Mouse (Mus musculus) megakaryocyte progenitor cell, adult 5-6 weeks (primary cell): ENCODE results near the gene Lrp6. TPM values are rescaled to one million over a fixed set of nuclear protein-coding genes. Genes with fewer than 3 reads are reported as not detected.

ENCODE experiments used
- ATAC-seq: replicated peaks from 2 replicates; pipeline ENCODE4 v1.8.0; 2016; ENCODE audit warnings: mild to moderate bottlenecking, moderate TSS enrichment, inconsistent platforms; ENCODE audit not compliant: poor library complexity
- total RNA-seq, 2 experiments: library from RNA; stranded (forward) in 1 of 2; stranded (reverse) in 1 of 2; fragments of 157-497, 149-512 nt in 1 of 2; fragments of 200-1000 nt in 1 of 2; gene quantifications; 2 replicates each; pipeline versions ENCODE4 v1.2.3 to v1.2.4; 2015 to 2017

Gene Lrp6
- total RNA-seq, 2 experiments from 2014 or later = 32.4 to 33.8 TPM

- no peak for ATAC-seq
Measured at GRCm38 (mm10) chr6:134441716-134442115, 125.0 kb downstream of the Lrp6 start.

- no peak for ATAC-seq
Measured at GRCm38 (mm10) chr6:134440023-134440422, 126.7 kb downstream of the Lrp6 start.

- ATAC-seq = no peak
Measured at GRCm38 (mm10) chr6:134439401-134440021, 127.3 kb downstream of the Lrp6 start.

- ATAC-seq = no peak
Measured at GRCm38 (mm10) chr6:134436955-134437354, 129.8 kb downstream of the Lrp6 start.

GRCm38 (mm10) chr6:134434866-134435390, 131.8 kb downstream of the Lrp6 start:
- ATAC-seq = no peak

GRCm38 (mm10) chr6:134434044-134434443, 132.7 kb downstream of the Lrp6 start:
- ATAC-seq = no peak

- ATAC-seq = no peak
Measured at GRCm38 (mm10) chr6:134433281-134433680, 133.5 kb downstream of the Lrp6 start.

GRCm38 (mm10) chr6:134431583-134431982, 135.2 kb downstream of the Lrp6 start:
- no peak for ATAC-seq

- no peak for ATAC-seq
Measured at GRCm38 (mm10) chr6:134430161-134430799, 136.5 kb downstream of the Lrp6 start.

- ATAC-seq = no peak
Measured at GRCm38 (mm10) chr6:134428455-134428854, 138.3 kb downstream of the Lrp6 start.

- no peak for ATAC-seq
Measured at GRCm38 (mm10) chr6:134427165-134427564, 139.6 kb downstream of the Lrp6 start.

GRCm38 (mm10) chr6:134425216-134425717, 141.5 kb downstream of the Lrp6 start:
- ATAC-seq = peak; percentile 93

- no peak for ATAC-seq
Measured at GRCm38 (mm10) chr6:134421921-134422320, 144.8 kb downstream of the Lrp6 start.

- no peak for ATAC-seq
Measured at GRCm38 (mm10) chr6:134420375-134420774, 146.4 kb downstream of the Lrp6 start.

- peak; percentile 46 for ATAC-seq
Measured at GRCm38 (mm10) chr6:134417886-134418285, 148.9 kb downstream of the Lrp6 start.

GRCm38 (mm10) chr6:134416556-134417105, 150.1 kb downstream of the Lrp6 start:
- ATAC-seq = no peak

GRCm38 (mm10) chr6:134414532-134414883, 152.3 kb downstream of the Lrp6 start:
- ATAC-seq = no peak

GRCm38 (mm10) chr6:134413706-134414531, 152.8 kb downstream of the Lrp6 start:
- peak; percentile 95 for ATAC-seq

GRCm38 (mm10) chr6:134407226-134407625, 159.5 kb downstream of the Lrp6 start:
- ATAC-seq = no peak

- ATAC-seq = no peak
Measured at GRCm38 (mm10) chr6:134403684-134404070, 163.1 kb downstream of the Lrp6 start.
